Mouse (Mus musculus) embryo, embryonic 10 days (tissue): Measurements from ENCODE around the gene Acot1.
A peak's percentile ranks its signal among the peaks of the same experiment; 100 is the strongest.
"Not testable (repeated sequence)": the region's sequence is repeated elsewhere in the genome, so short reads cannot be mapped to it uniquely, and the experiment has no call there.

Experiments used
- DNase-seq: peaks from one replicate; pipeline ENCODE4 v3.0.0-alpha.2; 2015; ENCODE audit warnings: low spot score

Acot1 gene

DNA sequence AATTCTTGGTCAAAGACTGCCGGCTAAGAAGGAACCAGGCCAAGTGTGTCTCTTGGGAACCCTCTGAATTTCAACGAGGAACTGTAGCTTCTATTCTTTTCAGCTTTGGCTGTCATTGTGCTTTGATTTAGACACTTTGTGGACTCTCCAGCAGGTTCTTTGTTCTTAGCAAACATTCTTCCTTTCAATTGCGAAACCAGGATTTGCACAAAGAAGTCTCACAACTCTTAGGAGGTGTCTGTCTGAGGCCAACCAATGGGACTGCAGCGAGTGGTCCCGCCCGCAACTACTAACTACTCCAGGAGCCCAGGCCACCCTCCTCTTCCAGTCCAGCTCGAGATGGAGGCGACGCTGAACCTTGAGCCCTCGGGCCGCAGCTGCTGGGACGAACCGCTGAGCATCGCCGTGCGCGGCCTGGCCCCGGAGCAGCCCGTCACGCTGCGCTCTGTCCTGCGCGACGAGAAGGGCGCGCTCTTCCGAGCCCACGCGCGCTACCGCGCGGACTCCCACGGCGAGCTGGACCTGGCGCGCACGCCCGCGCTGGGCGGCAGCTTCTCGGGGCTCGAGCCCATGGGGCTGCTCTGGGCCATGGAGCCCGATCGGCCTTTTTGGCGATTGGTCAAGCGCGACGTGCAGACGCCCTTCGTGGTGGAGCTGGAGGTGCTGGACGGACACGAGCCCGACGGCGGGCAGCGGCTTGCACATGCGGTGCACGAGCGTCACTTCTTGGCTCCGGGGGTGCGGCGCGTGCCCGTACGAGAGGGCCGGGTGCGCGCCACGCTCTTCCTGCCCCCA lies at the start of gene Acot1:
Gene Acot1 (plus strand): TSS at position 320 of the 795 bp plus-strand sequence.
- DNase-seq, result peak; percentile 87

DNA sequence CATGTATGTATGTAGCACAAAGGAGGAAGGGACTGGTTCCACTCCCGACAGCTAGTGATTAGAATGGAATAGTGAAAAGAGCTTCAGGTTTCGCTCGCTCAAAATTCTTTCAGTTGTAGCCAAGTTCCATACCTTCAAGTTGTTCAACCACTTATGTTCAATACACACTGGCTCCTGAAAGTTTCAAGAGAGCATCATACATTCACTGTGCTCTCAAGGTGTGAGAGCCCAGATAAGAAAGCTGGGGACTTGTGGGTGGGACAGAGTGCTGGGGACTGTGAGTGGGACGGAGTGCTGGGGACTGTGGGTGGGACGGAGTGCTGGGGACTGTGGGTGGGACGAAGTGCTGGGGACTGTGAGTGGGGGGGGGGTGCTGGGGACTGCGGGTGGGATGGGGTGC lies 44.1 kb upstream of the Acot1 start:
- no peak for DNase-seq

DNA sequence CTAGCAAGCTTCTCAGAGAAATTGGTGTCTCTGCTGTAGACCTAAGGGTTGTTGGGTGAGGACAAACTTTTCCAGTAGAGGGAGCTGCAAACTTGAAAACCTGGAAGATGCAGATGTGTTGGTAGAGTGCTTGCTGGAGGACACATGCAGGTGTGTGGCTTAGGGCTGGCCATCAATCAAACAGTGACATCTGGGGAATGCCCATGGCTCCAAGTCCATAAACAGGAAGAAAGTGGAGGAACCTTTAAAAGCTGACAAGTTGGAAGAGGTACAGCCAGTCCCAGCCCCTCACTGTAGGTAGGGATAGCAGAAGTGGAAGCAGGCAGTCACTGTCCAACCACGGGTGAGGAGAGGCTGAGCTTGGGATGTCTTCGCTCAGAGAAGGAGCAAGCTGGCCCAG lies 37.2 kb upstream of the Acot1 start:
- DNase-seq, result peak; percentile 56

- DNase-seq, result no peak
Measured at GRCm38 (mm10) chr12:83978862-83979261, 30.4 kb upstream of the Acot1 start.

- no peak for DNase-seq
Measured at GRCm38 (mm10) chr12:83981615-83982014, 27.7 kb upstream of the Acot1 start.

DNA sequence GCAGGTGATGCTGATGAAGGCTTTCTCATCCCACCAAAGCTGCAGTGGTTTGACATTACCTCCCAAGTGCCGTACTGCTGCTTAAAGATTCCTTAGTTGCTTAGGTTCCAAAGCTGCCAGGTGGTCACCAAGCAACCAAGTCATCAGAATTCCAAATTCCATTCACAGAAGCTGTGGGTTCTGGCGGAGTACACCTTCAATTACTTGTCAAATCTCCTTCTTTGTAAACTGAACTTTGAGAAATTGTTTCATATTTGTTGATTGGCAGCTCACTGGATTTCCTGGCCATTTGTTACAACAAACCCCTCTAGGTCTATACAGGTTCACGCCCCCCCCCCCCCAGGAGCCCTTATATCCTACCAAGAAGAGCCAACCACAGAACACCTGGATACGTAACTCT lies 24.5 kb upstream of the Acot1 start, which contains the start of gene Heatr4:
Gene Heatr4 (minus strand): TSS at position 101 of the 400 bp plus-strand sequence.
- DNase-seq, result no peak

DNA sequence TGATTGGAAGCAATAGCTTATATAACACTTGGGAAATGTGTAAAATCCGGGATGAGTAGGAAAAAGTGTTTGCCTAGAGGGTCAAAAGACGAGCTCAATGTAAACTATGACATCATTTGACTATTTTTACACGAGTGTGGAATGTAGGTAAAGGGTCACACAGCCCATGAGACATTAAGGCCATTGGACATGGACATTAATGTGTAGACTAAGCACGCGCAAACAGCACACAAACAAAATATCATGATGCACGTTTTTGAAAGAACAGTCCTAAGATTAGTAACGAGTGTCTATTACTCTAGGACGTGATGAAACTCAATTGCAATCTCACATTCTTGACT lies 22.1 kb upstream of the Acot1 start:
- peak; percentile 11 for DNase-seq

DNA sequence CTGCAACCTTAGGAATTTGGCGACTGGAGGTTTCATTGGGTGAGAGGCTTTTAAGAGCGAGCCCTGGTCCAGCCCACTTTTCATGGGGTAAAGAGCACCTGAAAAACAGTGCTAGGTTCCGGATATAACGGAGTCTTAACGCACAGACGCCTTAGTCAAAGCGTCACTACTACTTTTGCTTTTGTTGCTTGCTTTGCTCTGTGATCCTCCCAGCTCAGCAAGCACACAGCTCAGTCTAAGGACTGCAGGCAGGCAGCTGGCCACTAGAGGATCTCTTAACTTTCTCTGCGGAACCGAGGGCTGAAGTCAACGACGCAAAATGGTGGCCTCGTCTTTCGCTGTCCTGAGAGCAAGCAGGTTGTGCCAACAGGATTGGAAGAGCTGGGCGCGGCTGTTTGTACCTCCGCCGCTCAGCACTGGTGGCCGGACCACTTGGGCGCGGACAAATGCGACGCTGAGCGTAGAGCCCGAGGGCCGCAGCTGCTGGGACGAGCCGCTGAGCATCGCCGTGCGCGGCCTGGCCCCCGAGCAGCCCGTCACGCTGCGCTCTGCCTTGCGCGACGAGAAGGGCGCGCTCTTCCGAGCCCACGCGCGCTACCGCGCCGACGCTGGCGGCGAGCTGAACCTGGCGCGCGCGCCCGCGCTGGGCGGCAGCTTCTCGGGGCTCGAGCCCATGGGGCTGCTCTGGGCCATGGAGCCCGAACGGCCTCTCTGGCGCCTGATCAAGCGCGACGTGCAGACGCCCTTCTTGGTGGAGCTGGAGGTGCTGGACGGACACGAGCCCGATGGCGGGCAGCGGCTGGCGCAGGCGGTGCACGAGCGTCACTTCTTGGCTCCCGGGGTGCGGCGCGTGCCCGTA lies 21.5 kb upstream of the Acot1 start, which contains the start of gene Acot2:
Gene Acot2 (plus strand): TSS at position 279 of the 859 bp plus-strand sequence.
- peak; percentile 91 for DNase-seq

DNA sequence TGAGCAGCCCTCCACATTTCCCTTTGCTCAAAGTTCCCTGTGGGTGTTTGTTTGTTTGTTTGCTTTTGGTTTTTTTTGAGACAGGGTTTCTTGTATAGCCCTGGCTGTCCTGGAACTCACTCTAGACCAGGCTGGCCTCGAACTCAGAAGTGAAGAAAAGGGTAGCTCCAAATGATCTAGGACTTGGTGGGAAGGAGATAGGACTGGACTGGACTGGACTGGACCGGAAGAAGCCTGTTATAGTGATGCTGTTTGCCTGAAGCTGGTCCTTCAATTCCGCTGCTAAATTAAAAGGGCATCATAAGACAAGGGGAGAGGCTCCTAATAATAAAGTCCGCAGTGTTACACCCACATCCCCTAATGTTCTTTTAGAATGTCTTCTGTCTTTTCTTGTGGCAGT lies 20.8 kb upstream of the Acot1 start:
- DNase-seq, result peak; percentile 13

GRCm38 (mm10) chr12:83989378-83989777 lies 19.9 kb upstream of the Acot1 start:
- no peak for DNase-seq

GRCm38 (mm10) chr12:83997221-83997620 lies 12.1 kb upstream of the Acot1 start:
- no peak for DNase-seq

GRCm38 (mm10) chr12:83998341-83999107 lies 10.8 kb upstream of the Acot1 start:
- no peak for DNase-seq

DNA sequence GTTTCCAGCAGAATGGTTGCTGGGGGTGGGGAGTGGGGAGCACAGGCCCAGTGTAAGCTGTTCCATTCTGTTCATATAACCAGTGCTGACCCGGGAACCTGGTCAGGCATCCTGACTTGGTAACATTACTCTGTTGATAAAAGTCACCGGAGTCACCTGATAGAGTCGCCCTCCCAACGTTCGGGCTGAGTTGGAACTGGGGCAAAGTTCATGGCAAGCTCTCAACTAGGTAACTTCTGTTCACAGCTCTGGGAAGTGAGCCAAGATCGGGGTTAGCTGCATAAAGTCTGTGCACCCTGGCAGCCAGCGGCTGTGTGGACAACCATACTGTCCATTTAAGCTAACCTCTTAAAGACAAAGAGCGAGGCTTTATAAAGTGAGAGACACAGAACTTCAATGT lies 10.1 kb upstream of the Acot1 start:
- not testable (repeated sequence) for DNase-seq

- no peak for DNase-seq
Measured at GRCm38 (mm10) chr12:84000418-84000817, 8.9 kb upstream of the Acot1 start.

DNA sequence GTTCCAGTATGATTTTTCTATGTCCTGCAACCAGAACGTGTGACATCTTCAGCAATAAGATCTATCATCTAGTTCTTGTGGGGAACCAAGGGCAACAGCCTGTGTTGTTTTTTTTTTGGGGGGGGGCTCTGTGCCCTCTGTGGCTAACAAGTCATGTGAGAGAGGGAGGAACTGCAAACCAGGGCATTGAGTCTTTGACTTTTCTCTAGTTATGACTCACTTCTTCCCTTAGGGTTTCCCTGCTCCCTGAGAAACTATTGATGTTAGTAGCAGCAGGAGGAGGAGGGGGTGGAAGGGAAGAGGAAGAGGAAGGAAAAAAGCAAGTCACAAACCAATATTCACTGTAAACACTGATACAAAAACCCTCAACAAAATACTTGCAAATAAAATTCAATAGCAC lies 5.4 kb upstream of the Acot1 start:
- DNase-seq, result no peak

GRCm38 (mm10) chr12:84008251-84008650 lies 1.0 kb upstream of the Acot1 start:
- no peak for DNase-seq

- no peak for DNase-seq
Measured at GRCm38 (mm10) chr12:84008729-84009128, 561 bp upstream of the Acot1 start.

- DNase-seq, result no peak
Measured at GRCm38 (mm10) chr12:84010201-84010600, 911 bp downstream of the Acot1 start.

DNA sequence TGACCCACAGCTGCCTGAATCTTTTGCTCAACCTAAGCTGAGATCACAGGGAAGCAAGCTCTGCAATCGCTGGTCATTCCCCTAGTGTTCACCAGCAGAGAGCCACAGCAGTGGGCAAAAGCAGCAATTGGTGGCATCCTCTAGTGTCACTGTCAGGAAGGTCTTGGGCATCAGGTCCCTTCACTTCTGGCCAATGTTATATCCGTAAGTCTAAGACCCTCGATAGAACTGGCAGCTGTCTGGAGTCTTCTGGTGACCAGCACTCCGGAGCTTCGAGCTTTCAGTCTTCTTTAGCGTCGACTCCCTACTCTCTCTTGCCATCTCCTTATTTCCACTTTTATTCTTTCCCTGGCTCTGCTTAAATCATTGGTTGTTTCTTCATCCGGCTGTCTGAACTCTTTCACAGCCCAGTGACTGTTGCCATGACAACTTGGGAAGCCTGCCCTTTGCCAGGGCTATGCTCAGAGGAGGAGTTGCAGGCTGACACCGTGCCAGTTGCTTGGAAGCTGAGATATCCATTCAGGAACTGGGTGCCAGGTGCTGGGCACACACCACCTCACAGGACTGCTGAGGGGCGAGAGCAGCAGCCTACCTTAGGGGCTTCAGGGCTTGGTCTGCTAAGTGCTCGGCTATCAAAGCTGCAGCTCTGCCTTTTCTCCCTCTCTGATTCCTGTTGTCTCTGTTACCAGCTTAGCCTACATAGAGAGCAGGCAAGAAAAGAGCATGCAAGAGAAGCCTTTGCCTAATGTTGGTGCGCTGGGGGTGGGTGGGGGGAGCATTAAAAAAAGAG lies 2.2 kb downstream of the Acot1 start:
- DNase-seq, result peak; percentile 80

DNA sequence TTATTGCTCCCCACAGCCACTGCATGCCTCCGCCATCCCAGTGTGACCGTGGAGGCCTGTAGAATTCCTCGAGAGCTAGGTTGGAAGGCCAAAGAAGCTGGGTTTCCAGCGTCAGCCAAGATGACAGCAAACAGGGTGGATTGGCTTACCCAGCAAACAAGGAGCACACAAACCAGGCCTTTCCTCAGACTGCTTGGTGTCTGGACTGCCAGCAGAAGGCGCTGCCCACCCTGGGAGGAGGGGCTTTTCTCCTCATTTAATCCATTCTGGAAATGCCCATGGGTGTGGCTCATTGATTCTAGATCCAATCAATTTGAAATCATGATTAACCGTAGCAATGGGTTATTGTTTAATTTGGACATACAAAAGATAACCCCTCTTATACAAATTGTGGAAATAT lies 3.8 kb downstream of the Acot1 start:
- DNase-seq, result no peak

DNA sequence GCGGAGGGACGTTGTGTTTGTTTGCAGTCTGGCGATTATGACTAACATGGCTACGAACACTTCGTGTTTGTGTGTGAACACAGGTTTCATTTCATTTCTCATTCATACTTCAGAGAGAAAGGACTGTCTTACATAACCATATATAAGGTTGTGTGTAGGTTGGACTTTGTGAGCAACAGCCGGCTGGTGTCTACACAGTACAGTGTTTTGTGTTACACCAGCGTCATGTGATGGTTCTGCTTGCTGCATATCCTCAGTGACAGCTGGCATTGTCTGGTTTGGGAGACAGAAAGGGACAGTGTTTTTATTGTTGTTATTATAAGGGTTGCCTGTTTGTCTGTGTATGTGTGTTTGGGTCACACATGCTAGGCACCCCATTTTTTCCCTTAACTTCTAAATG lies 4.4 kb downstream of the Acot1 start:
- DNase-seq, result no peak
